Mouse (Mus musculus): ENCODE measurements at regions not wholly inside any gene's neighbourhood (a gene's known extent, or its start where the extent isn't known, plus 50 kb on each side); places are given as distances from the start of the nearest gene placed in this dataset.

DNA sequence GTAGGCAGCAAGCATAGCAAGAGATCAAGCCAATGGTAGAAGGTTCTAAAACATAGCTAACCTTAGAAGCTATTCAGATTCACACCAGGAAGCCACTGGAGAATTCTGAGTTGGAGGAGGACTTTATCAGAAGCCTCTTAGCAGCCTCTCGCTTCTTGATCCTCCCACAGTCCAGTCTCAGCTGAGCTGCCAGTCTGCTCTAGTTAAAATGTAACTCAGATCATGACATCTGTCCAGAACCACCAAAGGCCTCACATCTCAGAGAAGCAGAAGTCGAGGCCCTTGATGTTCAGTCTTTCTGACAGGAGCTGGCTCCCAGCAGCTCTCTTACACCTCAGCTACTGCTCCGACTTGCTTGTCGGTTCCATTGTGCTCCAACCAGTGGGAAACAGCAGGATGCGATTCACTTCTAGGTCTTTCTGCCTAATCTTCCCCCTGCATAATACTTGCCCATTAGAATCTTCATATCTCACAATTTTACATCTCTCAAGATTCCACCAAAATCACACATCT is 311.4 kb downstream of the Nedd1 start:
- TF ChIP-seq MAZ (IDR thresholded peaks at IDR 0.05; ENCODE audit: low read depth, low read length) (no peak), POLR2A (IDR thresholded peaks at IDR 0.05; ENCODE audit: control insufficient read depth in 1 of 2, insufficient read depth in 1 of 2, low read depth in 1 of 2, low read length in 2 of 2, poor library complexity in 1 of 2) (no peak), E2F4 (IDR thresholded peaks at IDR 0.05; ENCODE audit: borderline replicate concordance, low read depth, low read length) (no peak), GATA1 (IDR thresholded peaks at IDR 0.05; ENCODE audit: low read depth, low read length) (no peak), BHLHE40 (IDR thresholded peaks at IDR 0.05; ENCODE audit: borderline replicate concordance, low read depth, low read length) (no peak), POLR2AphosphoS5 (IDR thresholded peaks at IDR 0.05; ENCODE audit: borderline replicate concordance, low read depth, low read length) (no peak), CTCF (IDR thresholded peaks at IDR 0.05 in 2 of 3, conservative IDR thresholded peaks at IDR 0.05 in 1 of 3; ENCODE audit: control insufficient read depth in 1 of 3, insufficient read depth in 1 of 3, low read depth in 2 of 3, low read length in 3 of 3, poor library complexity in 1 of 3, severe bottlenecking in 1 of 3) (no peak), NRF1 (IDR thresholded peaks at IDR 0.05; ENCODE audit: insufficient read depth, low read depth, low read length, poor library complexity, severe bottlenecking) (no peak), TBP (IDR thresholded peaks at IDR 0.05; ENCODE audit: low read depth, low read length) (no peak), EP300 (IDR thresholded peaks at IDR 0.05; ENCODE audit: low read depth in 1 of 2, low read length in 2 of 2) (no peak), USF1 (IDR thresholded peaks at IDR 0.05; ENCODE audit: low read depth, low read length) (no peak), GABPA (IDR thresholded peaks at IDR 0.05; ENCODE audit: low read depth, low read length) (no peak), MXI1 (IDR thresholded peaks at IDR 0.05; ENCODE audit: low read depth, low read length) (no peak), TCF12 (IDR thresholded peaks at IDR 0.05; ENCODE audit: low read depth, low read length) (no peak)

Data from MEL (cell line).